Mouse (Mus musculus): ENCODE results near the gene Mtmr1.

Mtmr1 gene

GRCm38 (mm10) chrX:71442916-71443315, 78.4 kb downstream of the Mtmr1 start:
- no peak for DNase-seq (ENCODE audit: low spot score in 2 of 2)

- no peak for DNase-seq (ENCODE audit: low spot score in 2 of 2)
Measured at GRCm38 (mm10) chrX:71456078-71456737, 91.6 kb downstream of the Mtmr1 start.

DNA sequence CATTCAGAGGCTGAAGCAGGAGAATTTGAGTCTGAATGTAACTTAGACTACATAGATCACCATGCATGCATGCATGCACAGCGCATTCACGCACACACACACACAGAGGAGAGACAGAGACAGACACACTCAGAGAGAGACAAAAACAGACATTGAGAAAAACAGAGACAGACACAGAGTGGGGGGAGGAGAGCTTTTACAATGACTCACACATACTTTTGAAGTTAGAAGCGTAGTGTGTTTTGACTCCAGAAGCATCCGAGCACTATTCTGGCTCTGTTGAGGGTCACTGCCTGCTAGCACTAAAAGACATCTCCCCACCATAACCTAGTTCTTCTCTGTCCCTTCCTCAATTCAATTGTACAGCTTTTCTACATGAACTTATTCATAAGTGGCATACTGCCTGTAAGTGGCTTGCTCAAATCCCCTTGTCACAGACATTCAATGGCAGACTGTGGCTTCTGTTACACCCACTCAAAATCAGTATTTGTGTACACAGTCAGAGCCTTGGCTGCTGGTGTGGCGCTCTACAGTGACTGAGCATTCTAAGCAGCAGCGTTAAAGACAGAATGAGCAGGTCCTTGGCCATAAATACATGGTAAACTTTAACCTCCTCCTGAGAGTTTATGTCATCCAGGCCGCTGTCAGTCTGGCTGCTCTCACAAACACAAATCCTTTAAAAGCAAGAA, 99.7 kb downstream of the Mtmr1 start:
- no peak for DNase-seq (ENCODE audit: low spot score in 2 of 2)

DNA sequence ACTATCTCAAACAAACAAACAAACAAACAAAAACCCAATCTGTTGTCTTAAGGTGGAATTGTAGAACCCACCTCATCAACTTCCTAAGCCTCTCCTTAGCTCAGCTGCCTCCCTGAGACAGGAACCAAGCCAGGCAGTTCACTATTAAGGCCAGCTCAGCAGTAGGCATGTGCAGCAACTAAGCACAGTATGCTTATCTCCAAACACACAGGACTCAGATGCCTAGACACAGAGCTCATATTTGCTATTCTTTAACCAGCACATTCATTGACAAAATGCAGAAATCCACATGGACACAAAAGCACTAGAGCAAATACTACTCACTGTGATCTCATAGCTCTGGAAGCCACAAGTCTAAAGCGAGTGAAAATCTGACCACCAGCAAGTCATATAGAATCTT, 100.9 kb downstream of the Mtmr1 start:
- no peak for DNase-seq (ENCODE audit: low spot score in 2 of 2)

DNA sequence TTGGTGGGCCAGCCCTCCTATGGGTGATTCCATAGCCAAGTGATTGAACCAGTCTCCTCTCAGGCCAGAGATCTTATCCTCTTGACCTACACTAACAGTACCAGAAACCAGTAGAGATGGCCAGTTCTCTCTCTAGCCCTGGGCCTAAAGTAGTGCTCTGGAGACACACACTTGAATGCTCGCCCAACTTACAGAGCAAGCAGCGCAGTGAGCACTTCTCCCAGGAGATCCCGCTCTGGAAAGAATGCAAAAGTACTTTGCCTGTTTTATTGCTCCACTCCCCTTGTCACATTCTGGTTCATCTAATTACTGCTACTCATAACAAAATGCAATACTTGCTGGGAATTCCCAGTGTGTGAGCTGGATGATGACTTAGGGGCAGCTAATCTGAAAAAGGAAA, 102.9 kb downstream of the Mtmr1 start:
- DNase-seq (ENCODE audit: low spot score in 2 of 2), result no peak
